Mouse (Mus musculus): ENCODE measurements around the gene Cd27. TPM values are rescaled to one million over a fixed set of nuclear protein-coding genes. Genes with fewer than 3 reads are reported as not detected.
"Not testable (repeated sequence)": the region's sequence is repeated elsewhere in the genome, so short reads cannot be mapped to it uniquely, and the experiment has no call there.

Cd27 gene
- 0.52 and 1.2 TPM in 2 replicates for polyA plus RNA-seq (2014; fragmentation: Nextera tagmentation; extraction: Ambion mirVana)

- WGBS = 23% methylated on average over 6 of the region's 6 CpGs
- ATAC-seq (ENCODE audit: low FRiP score) (no peak), DNase-seq (ENCODE audit: low spot score) (no peak)
- H3K4me2 ChIP-seq (replicated peaks; ENCODE audit: low read depth, low read length) = no peak within 1 kb of the TSS
- no peak within 1 kb of the TSS for H3K27ac ChIP-seq (ENCODE audit: low read depth, low read length)
- H3K36me3 ChIP-seq (ENCODE audit: control insufficient read depth, insufficient read depth, low read length) = no peaks in the 10 kb centered on the region
- no peak within 1 kb of the TSS for H3K4me3 ChIP-seq (ENCODE audit: low read depth, low read length)
- no peaks in the 10 kb centered on the region for H3K9me3 ChIP-seq (ENCODE audit: control insufficient read depth, low read length)
- H3K27me3 ChIP-seq (ENCODE audit: control insufficient read depth, insufficient read depth, low read length) = no peaks in the 10 kb centered on the region
- no peak within 1 kb of the TSS for H3K9ac ChIP-seq (ENCODE audit: low read depth, low read length)
- H3K4me1 ChIP-seq (replicated peaks; ENCODE audit: control insufficient read depth, insufficient read depth, low read length) = peaks cover under 1% of the 10 kb centered on the region; the same call in 1 of the 2 replicates
These were observed at the start of gene Cd27 for GRCm38 (mm10) chr6:125236782-125237181. TSS of gene Cd27 (minus strand) at chr6:125237010.

- no peaks in the 10 kb centered on the region for H3K4me1 ChIP-seq (replicated peaks; ENCODE audit: control insufficient read depth, insufficient read depth, low read length)
- H3K36me3 ChIP-seq (ENCODE audit: control insufficient read depth, insufficient read depth, low read length) = no peaks in the 10 kb centered on the region
- 96% methylated on average over 22 of the region's 22 CpGs for WGBS
- H3K9me3 ChIP-seq (ENCODE audit: control insufficient read depth, low read length) = no peaks in the 10 kb centered on the region
- DNase-seq (ENCODE audit: low spot score) (no peak), ATAC-seq (ENCODE audit: low FRiP score) (no peak)
- H3K4me2 ChIP-seq (replicated peaks; ENCODE audit: low read depth, low read length) = no peak within 1 kb of the TSS
- no peak within 1 kb of the TSS for H3K9ac ChIP-seq (ENCODE audit: low read depth, low read length)
- H3K27me3 ChIP-seq (ENCODE audit: control insufficient read depth, insufficient read depth, low read length) = no peaks in the 10 kb centered on the region
- no peak within 1 kb of the TSS for H3K4me3 ChIP-seq (ENCODE audit: low read depth, low read length)
- no peak within 1 kb of the TSS for H3K27ac ChIP-seq (ENCODE audit: low read depth, low read length)
These were observed 49.1 kb upstream of the Cd27 start, which contains the start of gene Tuba3a for GRCm38 (mm10) chr6:125285890-125286289. TSS of gene Tuba3a (minus strand) at chr6:125286042.

GRCm38 (mm10) chr6:125284751-125285150 is 47.9 kb upstream of the Cd27 start:
- Histone ChIP-seq H3K27ac (ENCODE audit: low read depth, low read length) (no peak overlapping the region), H3K4me3 (ENCODE audit: low read depth, low read length) (no peak overlapping the region), H3K27me3 (ENCODE audit: control insufficient read depth, insufficient read depth, low read length) (no peaks in the 10 kb centered on the region), H3K4me2 (replicated peaks; ENCODE audit: low read depth, low read length) (no peak overlapping the region), H3K9ac (ENCODE audit: low read depth, low read length) (no peak overlapping the region), H3K9me3 (ENCODE audit: control insufficient read depth, low read length) (no peaks in the 10 kb centered on the region), H3K36me3 (ENCODE audit: control insufficient read depth, insufficient read depth, low read length) (no peaks in the 10 kb centered on the region), H3K4me1 (replicated peaks; ENCODE audit: control insufficient read depth, insufficient read depth, low read length) (no peaks in the 10 kb centered on the region)
- DNase-seq (ENCODE audit: low spot score) = no peak
- ATAC-seq (ENCODE audit: low FRiP score) = no peak
- 92% methylated on average over 7 of the region's 7 CpGs for WGBS

GRCm38 (mm10) chr6:125284250-125284649 is 47.4 kb upstream of the Cd27 start:
- H3K4me1 ChIP-seq (replicated peaks; ENCODE audit: control insufficient read depth, insufficient read depth, low read length) = no peaks in the 10 kb centered on the region
- no peak overlapping the region for H3K9ac ChIP-seq (ENCODE audit: low read depth, low read length)
- ATAC-seq (ENCODE audit: low FRiP score) = no peak
- no peak for DNase-seq (ENCODE audit: low spot score)
- no peaks in the 10 kb centered on the region for H3K27me3 ChIP-seq (ENCODE audit: control insufficient read depth, insufficient read depth, low read length)
- H3K9me3 ChIP-seq (ENCODE audit: control insufficient read depth, low read length) = no peaks in the 10 kb centered on the region
- H3K27ac ChIP-seq (ENCODE audit: low read depth, low read length) = no peak overlapping the region
- H3K4me3 ChIP-seq (ENCODE audit: low read depth, low read length) = no peak overlapping the region
- no peak overlapping the region for H3K4me2 ChIP-seq (replicated peaks; ENCODE audit: low read depth, low read length)
- 61% methylated on average over 8 of the region's 8 CpGs for WGBS
- H3K36me3 ChIP-seq (ENCODE audit: control insufficient read depth, insufficient read depth, low read length) = no peaks in the 10 kb centered on the region

- 93% methylated on average over 13 of the region's 13 CpGs for WGBS
- H3K4me2 ChIP-seq (replicated peaks; ENCODE audit: low read depth, low read length); H3K27me3 ChIP-seq (ENCODE audit: control insufficient read depth, insufficient read depth, low read length); H3K4me3 ChIP-seq (ENCODE audit: low read depth, low read length); H3K9me3 ChIP-seq (ENCODE audit: control insufficient read depth, low read length); H3K27ac ChIP-seq (ENCODE audit: low read depth, low read length); H3K9ac ChIP-seq (ENCODE audit: low read depth, low read length); ATAC-seq (ENCODE audit: low FRiP score); H3K4me1 ChIP-seq (replicated peaks; ENCODE audit: control insufficient read depth, insufficient read depth, low read length); DNase-seq (ENCODE audit: low spot score); H3K36me3 ChIP-seq (ENCODE audit: control insufficient read depth, insufficient read depth, low read length): not testable (repeated sequence)
These were observed 45.9 kb upstream of the Cd27 start for GRCm38 (mm10) chr6:125282721-125283120.

GRCm38 (mm10) chr6:125279729-125280128 is 42.9 kb upstream of the Cd27 start:
- Histone ChIP-seq H3K27ac (ENCODE audit: low read depth, low read length) (no peak overlapping the region), H3K27me3 (ENCODE audit: control insufficient read depth, insufficient read depth, low read length) (no peaks in the 10 kb centered on the region), H3K4me3 (ENCODE audit: low read depth, low read length) (no peak overlapping the region), H3K9me3 (ENCODE audit: control insufficient read depth, low read length) (no peaks in the 10 kb centered on the region), H3K36me3 (ENCODE audit: control insufficient read depth, insufficient read depth, low read length) (no peaks in the 10 kb centered on the region), H3K4me1 (replicated peaks; ENCODE audit: control insufficient read depth, insufficient read depth, low read length) (no peaks in the 10 kb centered on the region), H3K4me2 (replicated peaks; ENCODE audit: low read depth, low read length) (no peak overlapping the region), H3K9ac (ENCODE audit: low read depth, low read length) (no peak overlapping the region)
- ATAC-seq (ENCODE audit: low FRiP score) (no peak), DNase-seq (ENCODE audit: low spot score) (no peak)
- 67% methylated on average over 8 of the region's 8 CpGs for WGBS

GRCm38 (mm10) chr6:125274841-125275563 is 38.2 kb upstream of the Cd27 start:
- H3K27me3 ChIP-seq (ENCODE audit: control insufficient read depth, insufficient read depth, low read length) = 0 out of 2 replicates have a peak, but pooled peaks cover 2% of the 10 kb centered on the region
- ATAC-seq (ENCODE audit: low FRiP score) (no peak), DNase-seq (ENCODE audit: low spot score) (peak; percentile 39)
- no peak overlapping the region for H3K9ac ChIP-seq (ENCODE audit: low read depth, low read length)
- 64% methylated on average over 15 of the region's 15 CpGs for WGBS
- no peak overlapping the region for H3K4me2 ChIP-seq (replicated peaks; ENCODE audit: low read depth, low read length)
- no peaks in the 10 kb centered on the region for H3K36me3 ChIP-seq (ENCODE audit: control insufficient read depth, insufficient read depth, low read length)
- H3K27ac ChIP-seq (ENCODE audit: low read depth, low read length) = no peak overlapping the region
- no peaks in the 10 kb centered on the region for H3K4me1 ChIP-seq (replicated peaks; ENCODE audit: control insufficient read depth, insufficient read depth, low read length)
- H3K4me3 ChIP-seq (ENCODE audit: low read depth, low read length) = no peak overlapping the region
- H3K9me3 ChIP-seq (ENCODE audit: control insufficient read depth, low read length) = no peaks in the 10 kb centered on the region

GRCm38 (mm10) chr6:125272228-125272785 is 35.5 kb upstream of the Cd27 start:
- H3K4me1 ChIP-seq (replicated peaks; ENCODE audit: control insufficient read depth, insufficient read depth, low read length) = no peaks in the 10 kb centered on the region
- no peaks in the 10 kb centered on the region for H3K36me3 ChIP-seq (ENCODE audit: control insufficient read depth, insufficient read depth, low read length)
- H3K4me2 ChIP-seq (replicated peaks; ENCODE audit: low read depth, low read length) = no peak overlapping the region
- ATAC-seq (ENCODE audit: low FRiP score) = no peak
- no peak for DNase-seq (ENCODE audit: low spot score)
- H3K9ac ChIP-seq (ENCODE audit: low read depth, low read length) = no peak overlapping the region
- no peaks in the 10 kb centered on the region for H3K9me3 ChIP-seq (ENCODE audit: control insufficient read depth, low read length)
- H3K4me3 ChIP-seq (ENCODE audit: low read depth, low read length) = no peak overlapping the region
- no peak overlapping the region for H3K27ac ChIP-seq (ENCODE audit: low read depth, low read length)
- WGBS = 79% methylated on average over 10 of the region's 10 CpGs
- 0 out of 2 replicates have a peak, but pooled peaks cover 2% of the 10 kb centered on the region for H3K27me3 ChIP-seq (ENCODE audit: control insufficient read depth, insufficient read depth, low read length)
